Mouse (Mus musculus) c-Kit-positive CD71-positive TER-119-positive erythroid progenitor cells, embryonic 14.5 days (primary cell): ENCODE measurements at regions not wholly inside any gene's neighbourhood (a gene's known extent, or its start where the extent isn't known, plus 50 kb on each side); places are given as distances from the start of the nearest gene placed in this dataset.
"Not testable (repeated sequence)": the region's sequence is repeated elsewhere in the genome, so short reads cannot be mapped to it uniquely, and the experiment has no call there.

Source experiments
- DNase-seq: peaks from one replicate; pipeline ENCODE4 v3.0.0-alpha.2; 2013; ENCODE audit warnings: low spot score

DNA sequence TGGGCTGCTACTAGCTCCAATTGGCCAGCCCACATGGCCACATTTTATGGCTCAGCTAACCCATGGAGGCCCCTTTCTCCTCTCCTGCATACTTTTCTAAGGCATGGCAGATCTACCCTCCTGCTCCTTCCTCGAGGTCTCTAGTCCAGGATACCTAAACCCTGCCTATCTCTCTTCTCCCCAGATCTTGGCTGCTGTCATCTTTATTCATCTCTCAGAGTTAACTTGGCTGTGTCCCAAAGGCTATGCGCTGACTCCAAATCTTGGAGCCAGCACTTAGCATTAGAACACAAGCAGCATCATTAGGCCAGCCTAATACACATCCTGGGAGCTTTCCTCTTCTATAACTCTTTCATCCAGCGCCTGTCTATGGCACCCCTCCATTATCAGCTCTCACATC lies 430.5 kb upstream of the Arid1b start:
- no peak for DNase-seq

DNA sequence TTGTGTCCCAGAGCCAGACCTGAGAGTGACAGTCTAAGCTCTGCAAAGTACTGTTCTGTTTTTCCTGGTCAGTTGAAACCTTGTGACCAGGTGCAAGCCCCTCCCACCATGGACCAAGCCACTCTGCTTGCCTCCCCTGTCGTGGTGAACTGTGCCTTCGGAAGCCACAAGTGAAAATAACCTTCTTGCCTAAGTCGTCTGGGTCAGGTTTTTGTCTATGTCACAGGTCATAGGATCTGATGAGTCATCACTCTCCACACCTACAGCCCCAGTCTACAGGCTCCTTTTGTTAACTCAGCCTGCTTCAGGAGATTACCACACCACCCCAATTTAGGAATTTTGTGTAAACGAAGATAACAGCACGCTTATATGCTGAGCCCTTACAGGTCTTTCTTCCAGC lies 417.2 kb upstream of the Arid1b start:
- no peak for DNase-seq

DNA sequence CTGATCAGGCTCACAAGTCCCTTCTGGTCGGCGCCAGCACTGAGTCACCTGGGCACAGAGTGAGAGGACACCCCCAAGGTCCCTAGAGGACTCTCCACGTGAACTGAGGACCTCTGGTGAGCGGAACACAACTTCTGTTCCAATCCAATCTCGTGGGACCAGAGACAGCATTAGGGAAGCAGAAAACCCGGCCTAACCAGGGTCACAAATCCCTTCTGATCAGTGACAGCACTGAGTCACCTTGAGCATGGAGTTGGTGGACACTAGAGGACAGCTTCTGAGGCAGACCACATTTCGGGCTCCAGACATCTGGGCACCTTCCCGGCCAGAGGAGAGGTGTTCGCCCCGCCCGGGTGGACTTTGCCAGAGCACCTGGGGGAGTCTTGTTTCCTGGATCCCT lies 412.3 kb upstream of the Arid1b start:
- no peak for DNase-seq

DNA sequence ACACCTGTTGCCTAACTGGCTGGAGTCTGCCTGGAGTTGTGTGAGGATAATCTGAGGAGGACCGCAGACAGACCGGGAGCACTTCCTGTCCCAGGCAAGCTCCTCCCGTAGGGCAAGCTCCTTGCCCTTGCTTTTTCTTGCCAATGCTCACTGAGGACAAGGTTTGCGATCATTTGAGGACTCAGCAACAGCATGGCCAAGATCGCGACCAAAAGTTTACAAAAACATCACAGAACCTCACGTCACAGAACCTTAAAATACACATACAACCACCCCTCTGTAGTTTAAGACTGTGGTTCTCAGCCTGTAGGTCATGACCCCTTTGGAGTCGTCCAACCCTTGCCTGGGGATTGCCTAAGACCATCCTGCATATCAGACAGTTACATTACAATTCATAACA lies 383.7 kb upstream of the Arid1b start:
- DNase-seq: no peak

DNA sequence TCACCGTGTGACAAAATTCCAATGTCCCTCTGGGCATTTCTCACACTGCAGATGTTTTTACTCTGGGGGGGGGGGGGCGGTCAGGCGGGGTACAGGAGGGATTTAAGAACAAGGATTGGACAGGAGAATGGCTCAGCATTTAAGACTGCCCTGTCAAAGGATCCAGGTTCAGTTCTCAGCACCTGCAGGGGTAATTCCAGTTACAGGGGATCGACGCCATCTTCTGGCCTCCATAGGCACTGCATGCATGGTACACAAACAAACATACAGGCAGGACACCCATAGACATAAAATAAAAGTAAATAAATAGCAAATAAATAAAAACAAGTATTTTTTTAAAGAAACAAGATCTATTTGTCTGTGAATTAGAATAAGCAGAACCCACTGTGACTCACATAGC lies 383.1 kb upstream of the Arid1b start:
- no peak for DNase-seq

DNA sequence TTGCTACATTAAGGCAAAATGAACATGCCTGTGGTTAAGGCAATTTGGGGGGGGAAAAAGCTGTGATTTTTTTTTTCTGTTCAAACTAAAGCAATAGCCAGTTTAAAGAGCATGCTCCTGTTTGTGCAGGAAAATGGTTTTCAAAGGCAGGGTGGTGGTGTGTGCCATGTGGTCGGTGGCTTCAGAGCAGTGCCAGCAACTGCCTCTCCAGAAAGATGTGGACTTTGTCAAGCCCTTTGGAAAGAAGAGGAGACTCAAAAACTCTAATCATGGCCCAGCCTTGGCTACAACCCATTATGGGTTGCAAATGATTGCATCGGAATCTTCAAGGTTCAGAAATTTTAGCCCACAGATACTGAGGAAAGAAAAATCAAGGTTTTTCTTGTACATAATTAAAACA lies 382.4 kb upstream of the Arid1b start:
- DNase-seq: no peak

DNA sequence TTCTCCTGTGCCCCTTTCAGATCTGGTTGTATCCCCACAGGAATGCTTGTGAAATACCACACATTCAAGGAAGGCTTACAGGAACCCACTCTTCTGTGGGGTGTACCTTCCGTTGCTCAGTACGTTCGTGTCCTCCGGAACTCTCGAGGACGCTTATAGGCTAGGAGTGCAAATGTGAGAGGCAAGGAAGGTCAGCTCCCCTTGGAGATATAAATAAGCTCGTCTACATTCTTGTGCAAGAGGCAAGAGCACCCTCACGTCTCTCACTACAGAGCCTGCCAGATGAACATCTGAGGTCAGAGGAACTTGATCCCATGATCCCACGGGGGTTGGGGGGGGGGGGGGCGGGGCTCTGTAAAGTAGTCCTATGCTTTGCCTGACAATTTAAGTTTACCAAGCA lies 382.0 kb upstream of the Arid1b start:
- no peak for DNase-seq

DNA sequence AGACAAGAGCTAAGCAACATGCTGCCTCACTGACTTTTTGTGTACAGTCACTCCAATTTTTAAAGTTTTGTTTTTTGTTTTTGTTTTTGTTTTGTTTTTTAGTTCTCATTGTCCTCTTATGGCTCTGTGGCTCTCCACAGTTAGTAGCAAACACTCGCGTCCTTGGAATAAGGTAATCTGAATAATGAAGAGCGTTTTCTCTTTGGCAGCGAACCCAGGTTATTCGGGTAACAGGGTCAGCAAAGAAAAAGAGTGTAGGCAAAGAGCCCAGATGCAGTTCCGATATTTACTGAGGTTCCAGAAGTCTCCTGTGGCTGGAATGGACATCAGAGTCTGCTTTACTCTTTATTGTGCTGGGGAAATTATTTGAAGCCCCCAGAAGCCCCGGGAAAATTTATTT lies 381.4 kb upstream of the Arid1b start:
- no peak for DNase-seq

DNA sequence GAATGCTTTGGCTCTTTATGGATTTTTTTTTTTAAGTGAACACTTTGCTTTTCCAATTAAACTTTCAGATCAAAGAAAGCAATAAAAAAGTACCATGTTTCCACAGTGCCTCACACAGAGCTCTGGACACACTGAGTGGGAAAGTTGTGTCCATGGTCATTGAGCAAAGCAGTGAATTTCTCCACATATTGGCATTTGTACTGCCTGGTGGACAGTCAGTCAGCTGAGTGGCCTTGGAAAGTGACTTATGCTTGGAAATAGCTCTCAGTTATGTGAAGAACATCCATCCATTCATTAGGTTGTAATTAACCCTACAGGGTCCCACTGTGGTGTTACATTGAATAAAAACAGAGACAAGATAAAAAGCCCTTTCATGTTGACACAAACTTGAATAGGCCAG lies 373.8 kb upstream of the Arid1b start:
- DNase-seq: no peak

DNA sequence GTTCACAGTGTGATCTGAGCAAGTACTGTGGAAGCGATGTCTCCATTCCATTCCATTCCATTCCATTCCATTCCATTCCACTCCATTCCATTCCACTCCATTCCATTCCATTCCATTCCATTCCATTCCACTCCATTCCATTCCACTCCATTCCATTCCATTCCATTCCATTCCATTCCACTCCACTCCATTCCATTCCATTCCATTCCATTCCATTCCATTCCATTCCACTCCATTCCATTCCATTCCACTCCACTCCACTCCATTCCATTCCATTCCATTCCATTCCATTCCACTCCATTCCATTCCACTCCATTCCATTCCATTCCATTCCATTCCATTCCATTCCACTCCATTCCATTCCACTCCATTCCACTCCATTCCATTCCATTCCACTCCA lies 368.0 kb upstream of the Arid1b start:
- not testable (repeated sequence) for DNase-seq

DNA sequence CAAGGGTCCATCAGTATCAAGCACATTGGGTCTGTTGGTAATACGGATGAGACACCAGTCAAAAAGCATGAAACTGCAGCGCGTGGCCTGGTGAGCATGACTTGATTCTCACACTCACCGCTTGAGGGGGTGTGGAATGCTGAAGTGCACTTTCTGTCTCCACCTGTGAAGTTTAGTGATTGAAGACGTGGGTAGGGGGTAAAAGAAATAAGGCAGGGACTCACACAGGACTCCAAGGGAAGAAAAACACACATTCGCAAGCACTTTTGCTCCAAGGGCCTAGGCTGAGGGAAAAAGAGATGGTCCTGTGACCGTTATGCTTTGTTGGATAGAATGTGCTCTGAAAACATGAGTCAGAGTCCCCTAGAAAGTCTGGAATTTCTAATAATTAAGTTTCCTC lies 366.6 kb upstream of the Arid1b start:
- no peak for DNase-seq

DNA sequence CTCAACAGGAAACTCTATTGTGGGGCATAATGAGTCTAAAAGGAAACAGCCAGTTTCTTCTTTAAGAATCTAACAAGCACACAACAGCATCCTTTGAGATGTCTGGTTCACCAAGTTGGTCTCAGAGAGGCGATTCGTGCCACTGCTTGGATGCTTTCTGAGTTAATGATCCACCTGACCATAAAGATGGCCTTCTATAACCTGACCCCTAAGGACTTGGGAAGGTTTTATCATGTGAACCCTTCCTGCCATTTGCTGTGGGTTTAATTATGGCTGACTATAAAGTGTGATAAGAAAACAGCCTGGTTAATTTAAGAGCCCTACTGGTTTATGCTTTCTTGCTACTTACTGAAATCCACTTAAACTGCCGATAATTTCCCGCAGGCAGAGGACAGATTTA lies 363.0 kb upstream of the Arid1b start:
- no peak for DNase-seq

DNA sequence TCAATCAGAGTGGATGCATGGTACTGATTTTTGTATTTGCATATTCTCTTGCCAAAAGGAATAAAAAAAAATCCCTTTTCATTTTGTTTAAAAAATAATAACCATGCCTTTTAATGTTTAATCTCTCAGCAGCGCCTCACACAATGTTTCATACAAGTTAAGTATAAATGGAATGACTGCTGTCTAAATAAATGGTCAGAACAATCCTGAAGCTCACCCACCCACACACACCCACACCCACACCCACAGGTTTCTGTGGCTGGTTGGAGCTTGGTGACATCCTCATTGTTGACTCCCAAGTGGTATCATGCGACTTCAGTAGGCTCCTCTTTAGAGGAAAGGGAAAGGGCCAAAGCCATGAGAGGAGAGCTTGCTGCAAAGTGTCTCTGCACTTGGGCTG lies 361.6 kb upstream of the Arid1b start:
- no peak for DNase-seq

DNA sequence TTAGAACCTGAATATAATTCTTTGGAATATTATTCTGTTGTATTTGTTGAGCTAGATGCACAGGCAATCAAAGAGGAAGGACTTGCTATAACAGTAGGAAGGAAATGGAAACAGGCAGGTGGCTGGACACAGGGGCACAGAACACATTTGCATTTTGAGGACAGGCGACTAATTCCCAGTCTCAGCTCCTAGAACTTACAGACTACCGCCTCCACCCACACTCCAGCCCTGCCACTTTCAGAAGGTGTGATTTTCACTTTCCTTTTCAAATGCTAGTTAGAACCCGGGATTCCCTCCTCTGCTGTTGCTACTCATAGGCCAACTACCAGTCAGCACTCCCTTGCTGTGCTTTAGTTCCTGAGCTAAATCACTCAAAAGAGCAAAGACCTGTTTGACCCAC lies 360.4 kb upstream of the Arid1b start:
- DNase-seq: no peak

DNA sequence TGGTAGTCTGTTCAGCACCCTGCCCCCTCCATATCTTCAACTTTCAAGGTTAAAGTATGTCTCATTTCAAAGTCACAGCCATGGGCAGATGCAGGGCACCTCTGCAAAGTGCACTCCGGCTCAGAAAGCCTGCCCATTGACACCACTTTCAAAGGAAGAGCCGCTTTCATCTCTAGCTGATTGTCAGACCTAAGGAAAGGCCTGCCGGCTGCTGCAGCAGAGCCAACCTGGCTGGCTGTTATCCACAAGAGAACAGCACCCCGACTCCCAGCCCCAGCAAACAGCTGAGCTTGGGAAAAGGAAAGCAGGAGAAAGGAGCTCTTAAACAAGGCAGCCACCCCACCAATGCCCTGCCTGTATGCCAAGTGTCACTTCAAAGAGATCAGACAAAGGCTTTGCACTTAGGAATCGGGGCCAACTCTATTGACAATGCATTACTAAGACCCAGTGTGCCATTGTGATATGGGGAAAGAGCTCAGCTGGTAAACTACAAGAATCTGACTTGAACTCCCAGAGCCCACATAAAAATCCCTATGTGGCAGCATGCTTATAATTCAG lies 357.3 kb upstream of the Arid1b start:
- no peak for DNase-seq

DNA sequence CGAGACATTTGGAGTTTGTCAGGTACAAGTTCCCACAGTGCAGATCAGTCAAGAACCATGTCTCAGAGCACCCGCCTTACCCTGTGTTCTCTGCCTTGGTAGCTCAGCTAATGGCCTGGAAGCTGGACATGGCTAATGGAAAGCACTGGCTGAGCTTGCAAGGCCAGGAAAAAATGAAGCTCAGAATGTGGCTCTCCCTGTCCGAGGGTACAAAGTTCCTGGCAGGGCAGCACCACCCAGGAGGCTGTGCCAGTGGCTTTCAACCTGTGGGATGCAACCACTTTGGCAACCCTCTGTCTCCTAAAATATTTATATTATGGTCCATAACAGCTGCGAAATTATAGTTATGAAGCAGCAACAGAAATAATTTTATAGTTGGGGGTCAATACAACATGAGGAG lies 354.6 kb upstream of the Arid1b start:
- no peak for DNase-seq

DNA sequence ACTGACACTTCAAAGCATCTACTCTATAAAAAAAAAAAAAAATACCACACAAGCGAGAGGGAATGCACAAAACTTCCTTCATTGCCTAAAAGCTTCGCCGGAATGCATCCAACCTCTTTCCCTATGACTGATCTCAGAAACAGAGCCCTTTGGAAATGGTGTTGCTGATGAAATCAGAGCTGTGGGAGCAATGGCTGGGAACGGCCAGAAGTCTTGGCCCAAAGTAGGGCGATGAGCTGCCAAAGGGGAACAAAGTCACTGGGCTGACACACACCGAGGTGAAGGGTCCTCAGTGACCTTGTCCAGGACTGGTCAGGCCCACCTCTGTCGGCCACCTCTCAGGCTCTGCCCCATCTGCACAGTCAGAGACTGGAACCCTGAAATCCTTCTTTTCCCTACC lies 353.6 kb upstream of the Arid1b start:
- no peak for DNase-seq

DNA sequence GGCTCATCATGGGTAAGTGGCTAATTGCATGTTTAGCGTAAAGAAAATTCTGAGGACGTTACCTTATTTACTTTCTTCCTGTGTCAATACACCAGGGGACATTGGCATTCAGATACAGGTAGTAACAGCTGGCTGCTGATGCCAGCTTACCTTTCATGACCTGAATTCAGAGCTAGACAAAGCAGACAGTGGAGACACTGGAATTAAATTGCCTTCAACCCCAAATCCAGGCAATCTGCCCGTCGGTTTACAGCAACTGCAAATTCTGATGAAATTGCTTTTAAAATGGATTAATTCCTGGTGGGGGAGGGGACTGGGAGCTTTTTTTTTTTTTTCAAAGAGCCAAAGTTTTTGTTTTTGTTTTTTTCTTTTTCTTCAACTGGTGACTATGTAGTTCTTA lies 353.0 kb upstream of the Arid1b start:
- no peak for DNase-seq

DNA sequence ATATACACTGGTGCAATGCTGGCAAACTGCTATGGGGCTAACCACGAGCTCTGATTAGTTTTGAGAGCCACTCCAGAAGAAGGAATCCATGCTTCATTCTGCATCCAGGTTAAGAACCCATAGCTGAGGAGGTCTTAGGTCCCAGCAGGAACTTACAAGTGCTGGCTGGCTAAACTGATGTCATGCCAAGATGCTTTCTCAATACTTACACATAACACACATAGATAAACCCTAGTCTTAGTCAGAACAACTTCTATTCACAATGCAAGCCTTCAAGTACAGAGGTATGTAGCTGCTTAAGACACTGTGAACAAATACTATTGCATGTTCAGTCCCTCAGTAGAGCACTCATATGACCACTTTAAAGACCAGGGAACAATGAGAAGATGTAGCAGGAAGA lies 352.1 kb upstream of the Arid1b start:
- DNase-seq: no peak

DNA sequence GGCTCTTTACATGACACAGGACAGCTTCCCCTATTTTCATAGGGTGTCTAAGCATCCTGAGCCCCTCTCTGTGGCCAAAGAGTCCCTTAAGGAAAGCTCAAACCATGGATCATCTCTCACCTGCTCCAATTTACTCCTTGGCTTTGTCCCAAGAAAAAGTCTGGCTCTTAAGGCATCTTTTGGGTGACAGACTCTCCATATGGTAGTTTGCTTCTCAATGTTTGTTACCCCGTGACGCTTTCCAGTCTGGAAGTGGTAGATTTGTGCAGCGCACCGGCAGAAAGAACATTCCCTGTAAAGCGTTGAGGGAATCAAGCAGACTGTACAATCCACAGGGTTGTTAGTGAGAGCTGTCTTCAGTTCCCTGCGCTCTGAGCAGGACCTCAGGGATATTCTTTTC lies 350.8 kb upstream of the Arid1b start:
- no peak for DNase-seq

DNA sequence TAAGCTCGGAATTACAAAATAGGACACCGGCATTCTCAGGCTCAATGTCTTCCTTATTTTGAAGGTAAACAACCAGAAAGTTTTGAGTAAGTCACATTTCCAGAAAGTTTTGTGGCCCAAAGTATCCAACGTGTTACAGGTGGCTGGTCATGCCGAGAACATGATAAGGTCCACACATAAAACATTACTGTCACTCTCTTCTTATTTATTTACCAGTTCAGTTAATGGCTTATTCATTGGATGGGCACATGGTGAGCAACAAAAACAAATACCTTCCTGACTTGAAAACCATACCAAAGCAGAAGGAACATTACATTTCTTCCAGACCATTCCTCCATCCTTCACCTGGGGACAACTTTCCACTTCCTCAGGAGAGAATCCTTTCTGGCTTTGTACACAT lies 345.5 kb upstream of the Arid1b start:
- no peak for DNase-seq

DNA sequence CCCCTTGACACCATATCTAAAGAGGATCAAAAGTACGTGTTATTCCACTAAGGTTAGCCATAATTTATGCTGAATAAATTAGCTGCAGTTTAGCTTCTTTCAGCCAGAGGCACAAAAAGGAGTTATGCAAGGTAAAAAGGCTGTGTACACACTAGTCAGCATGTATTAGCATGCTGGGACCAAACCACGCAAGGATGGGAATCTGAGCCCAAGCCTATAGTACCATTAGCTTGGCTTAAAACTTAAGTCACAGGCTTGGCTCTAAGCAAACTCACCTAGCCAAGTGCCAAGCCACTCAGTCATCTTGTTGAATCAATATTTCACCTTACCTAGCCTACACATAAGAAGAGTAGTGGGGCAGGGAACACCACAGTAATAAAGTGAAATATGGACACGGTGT lies 339.9 kb upstream of the Arid1b start:
- no peak for DNase-seq

DNA sequence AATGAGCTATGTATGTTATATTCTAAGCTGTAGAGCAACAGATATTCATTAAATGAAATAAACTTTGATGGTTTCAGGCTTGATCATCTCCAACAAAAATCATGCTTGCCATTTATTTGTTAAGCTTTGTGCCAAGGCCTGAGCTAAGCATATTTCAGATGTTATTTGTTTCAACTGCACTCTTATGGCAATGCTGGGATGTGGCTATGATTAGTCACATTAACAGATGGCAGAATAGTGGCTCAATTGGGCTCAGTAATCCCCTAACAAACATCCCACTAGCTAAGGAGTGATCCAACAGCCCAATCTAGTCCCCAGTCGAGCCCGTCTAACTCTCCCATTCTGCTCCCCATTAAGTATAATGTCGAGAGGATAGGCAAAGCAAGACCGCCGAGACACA lies 332.1 kb upstream of the Arid1b start:
- no peak for DNase-seq

DNA sequence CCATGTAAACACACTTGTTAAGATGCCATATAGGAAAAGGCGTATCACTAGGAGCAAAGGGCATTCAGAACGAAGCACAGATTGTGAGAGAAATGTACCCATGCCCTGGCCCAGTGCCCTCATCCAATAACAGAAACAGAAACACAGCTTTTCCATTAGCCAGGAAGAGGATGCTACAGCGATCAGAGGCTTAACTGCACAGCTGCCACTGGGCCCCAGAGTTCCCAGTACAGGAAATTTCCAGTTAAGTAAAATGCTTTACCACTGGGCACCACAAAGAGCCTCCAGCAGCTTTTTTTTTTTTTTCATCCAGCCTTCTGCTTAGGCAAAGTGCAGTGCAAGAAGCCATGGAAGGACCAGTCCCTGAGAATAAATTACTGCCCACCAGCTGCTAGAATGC lies 325.6 kb upstream of the Arid1b start:
- no peak for DNase-seq

DNA sequence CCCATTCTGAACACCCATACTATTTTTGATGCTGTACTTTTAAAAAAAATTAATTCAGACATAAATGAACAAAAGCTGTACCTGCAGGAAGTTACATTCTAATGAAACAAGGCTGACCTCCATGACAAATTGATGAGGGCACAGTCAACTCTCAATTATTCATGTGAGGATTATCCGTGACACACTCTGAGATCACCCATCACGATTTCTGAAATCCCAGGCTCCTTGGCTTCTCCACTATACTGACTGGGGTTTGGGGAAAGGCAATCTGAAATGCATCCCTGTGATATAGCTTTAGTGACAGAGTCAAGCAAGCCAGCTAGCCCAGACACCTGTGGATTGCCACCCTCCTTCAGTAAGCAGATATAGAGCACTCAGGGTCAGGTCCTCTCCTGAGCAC lies 320.9 kb upstream of the Arid1b start:
- DNase-seq: no peak
